Mouse (Mus musculus) kidney, adult 18-20 months (tissue): ENCODE measurements around the gene Gm8138.
"Not testable (repeated sequence)": the region's sequence is repeated elsewhere in the genome, so short reads cannot be mapped to it uniquely, and the experiment has no call there.

Source experiments
- DNase-seq: peaks from one replicate; pipeline ENCODE4 v3.0.0; 2021

Gm8138 gene

GRCm38 (mm10) chr14:43416250-43416649, at the start of gene Gm8138:
Gm8138 (minus strand) TSS chr14:43416350.
- not testable (repeated sequence) for DNase-seq

- DNase-seq: not testable (repeated sequence)
These were observed 54.4 kb downstream of the Gm8138 start for GRCm38 (mm10) chr14:43361713-43362112.
